Mouse (Mus musculus): Measurements from ENCODE around the gene Pabpn1.

DNA sequence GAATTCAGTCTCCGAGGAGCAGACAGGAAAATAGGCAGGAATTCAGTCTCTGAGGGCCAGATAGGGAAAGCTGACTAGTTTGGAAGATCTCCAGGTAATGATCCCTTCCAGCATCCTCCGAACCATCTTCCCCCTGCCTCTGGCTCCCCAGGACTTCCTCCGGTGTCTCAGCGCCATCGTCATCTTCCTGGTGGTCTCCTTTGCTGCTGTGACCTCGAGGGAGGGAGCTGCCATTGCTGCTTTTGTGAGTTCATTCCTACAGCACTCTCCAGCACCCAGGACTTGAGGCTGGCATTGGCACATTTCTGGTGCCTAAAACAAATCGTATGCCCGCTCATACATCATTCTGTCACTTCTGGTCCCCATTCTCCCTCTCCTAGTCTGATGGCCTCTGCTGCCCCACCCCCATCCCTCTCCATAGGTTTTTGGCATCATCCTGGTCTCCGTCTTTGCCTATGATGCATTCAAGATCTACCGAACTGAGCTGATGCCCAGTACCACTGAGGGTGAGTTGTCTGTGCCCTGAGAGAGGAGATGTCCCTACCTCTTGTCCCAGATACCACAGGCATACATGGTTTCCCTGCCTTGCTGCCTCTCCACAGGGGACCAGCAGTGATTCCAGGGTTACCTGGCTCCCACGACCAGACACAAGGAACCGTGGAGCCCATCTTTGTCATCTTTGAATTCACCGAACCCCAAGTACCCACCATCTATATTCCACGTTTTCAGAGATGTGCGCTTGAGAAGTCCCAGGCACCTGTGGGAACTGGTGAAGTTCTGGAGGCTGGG is 46.3 kb downstream of the Pabpn1 start:
- TF ChIP-seq CTCF (IDR thresholded peaks at IDR 0.05; ENCODE audit: borderline replicate concordance, insufficient read depth, low read length) (no peak), POLR2A (IDR thresholded peaks at IDR 0.05; ENCODE audit: low read depth, low read length) (no peak)
